Mouse (Mus musculus) v-Abl transformed pro-B cells (cell line): ENCODE measurements around the gene Ccser1.

ENCODE experiments used
- in situ Hi-C, 2 experiments: fragments of 400-800 bp; cut with MboI; formaldehyde crosslinking; loops; one replicate each; pipeline ENCODE4 v1.15.1; 2025; ENCODE audit not compliant: unreplicated experiment in 2 of 2

Ccser1 gene

DNA sequence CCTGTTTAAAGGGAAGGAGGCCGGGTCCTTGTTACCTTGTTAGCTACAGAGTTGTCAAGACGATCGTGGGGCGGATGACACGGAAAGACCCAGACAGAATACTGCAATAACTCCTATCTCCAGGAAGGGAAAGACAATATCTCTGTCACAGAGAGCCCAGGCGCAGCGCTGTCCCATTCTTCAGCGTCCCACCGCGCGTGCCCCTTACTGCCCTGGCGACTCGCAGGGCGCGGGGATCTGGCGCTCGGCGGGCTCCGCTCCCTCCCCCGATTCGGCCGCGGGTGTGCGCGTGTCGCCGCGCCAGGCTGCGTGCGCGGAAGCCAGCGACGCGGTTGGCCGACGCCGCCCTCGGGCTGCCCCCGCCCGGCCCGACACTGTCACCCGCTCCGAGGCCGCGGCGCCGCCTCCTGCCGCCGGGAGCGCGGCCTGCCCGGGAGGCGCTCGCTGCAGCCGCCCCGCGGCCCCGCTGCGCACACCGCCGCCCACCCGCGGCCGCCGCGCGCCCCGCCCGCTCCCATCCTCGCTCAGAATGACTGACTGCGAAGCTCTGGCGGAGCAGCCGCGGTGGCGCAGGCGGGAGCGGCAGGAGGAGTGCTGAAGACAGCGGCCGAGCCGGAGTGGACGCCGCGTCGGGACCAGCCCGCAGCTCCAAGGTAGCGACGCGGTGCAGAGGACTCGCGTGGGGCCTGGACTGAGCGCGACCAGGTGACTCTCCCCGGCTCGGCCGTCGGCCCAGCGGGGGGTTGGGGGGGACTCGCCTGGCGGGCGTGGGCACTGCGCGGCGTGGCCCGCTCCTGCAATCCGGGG, at the start of gene Ccser1:
TSS of gene Ccser1 (plus strand) at position 376 of the 807 bp plus-strand sequence.
- in situ Hi-C loops: no loop called here

DNA sequence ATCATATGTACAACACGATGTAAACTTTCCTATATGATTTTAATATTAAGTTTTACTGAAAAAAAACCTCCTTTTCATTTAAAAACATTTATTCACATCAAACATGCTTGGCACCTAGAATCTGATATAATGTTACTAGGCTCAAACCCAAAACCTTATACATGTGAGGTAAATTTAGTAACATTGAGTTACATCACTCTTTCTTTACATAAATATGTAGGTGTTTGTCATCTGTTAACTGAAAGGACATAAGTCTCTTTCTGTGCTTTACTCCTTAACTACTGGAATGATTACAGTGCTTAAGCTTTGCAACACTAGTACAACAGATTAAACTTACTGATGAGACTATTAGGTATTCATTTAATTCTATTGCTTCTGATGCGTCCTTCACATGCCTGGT, 43.7 kb upstream of the Ccser1 start:
- in situ Hi-C loops: no loop called here

DNA sequence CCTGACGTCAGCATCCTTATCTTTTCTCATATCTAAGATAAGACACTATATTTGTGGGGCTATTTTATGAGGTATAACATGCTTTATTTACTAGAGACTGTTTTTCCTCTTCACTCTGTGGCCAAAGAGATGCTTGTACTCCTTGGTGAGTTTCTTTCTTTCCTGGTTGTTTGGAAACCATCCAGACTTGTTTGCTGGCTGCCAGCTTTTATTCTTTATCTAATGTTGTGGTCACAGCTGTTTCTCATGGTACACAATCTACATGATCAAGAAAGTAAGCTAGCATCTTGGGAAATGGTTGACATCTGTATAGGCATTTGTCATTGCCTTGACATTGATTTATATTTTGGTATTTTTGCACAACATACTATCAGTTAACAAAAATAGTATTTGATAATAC, 37.1 kb upstream of the Ccser1 start:
- in situ Hi-C loops: no loop called here

DNA sequence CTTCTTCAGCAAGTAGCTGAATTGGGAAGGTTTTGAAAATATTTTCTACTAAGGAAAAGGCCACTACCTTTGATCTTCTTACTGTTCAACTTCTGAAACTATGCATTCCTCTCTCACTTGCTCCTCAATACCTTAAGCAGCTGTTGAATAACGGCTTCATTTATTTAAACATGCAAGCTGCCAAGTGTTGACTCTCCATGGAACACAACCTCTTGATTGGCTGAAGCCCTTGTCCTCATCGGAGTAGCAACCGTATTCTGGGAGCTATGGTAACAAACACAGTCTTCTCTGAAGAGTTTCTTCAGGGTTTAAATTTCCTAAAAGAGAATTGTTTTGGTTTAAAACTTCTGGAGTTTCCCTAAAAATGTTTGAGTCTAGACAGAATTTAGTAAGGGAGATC, 27.2 kb upstream of the Ccser1 start:
- in situ Hi-C loops: no loop called here

DNA sequence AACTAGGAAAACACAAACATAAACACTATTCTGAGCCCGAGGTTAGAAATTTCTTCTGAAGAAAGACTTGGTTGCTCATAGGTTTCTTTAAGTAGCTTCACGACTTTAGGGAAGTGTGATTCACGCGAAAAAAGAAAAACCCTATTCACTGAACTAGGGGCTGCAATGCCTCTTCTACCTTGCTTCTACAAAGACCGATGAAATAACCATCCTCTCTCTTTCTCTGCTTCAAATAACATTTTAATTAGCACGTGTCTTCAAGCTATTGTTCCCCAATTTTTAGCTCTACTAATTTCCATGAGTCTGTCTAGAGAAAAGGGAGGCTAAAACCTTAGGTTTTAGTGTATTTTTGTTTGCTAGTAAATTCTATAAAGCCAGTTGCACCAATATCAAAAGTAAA, 25.5 kb upstream of the Ccser1 start:
- in situ Hi-C loops: no loop called here

- in situ Hi-C loops: no loop called here
Measured at GRCm38 (mm10) chr6:61155059-61155629, 25.0 kb upstream of the Ccser1 start.

DNA sequence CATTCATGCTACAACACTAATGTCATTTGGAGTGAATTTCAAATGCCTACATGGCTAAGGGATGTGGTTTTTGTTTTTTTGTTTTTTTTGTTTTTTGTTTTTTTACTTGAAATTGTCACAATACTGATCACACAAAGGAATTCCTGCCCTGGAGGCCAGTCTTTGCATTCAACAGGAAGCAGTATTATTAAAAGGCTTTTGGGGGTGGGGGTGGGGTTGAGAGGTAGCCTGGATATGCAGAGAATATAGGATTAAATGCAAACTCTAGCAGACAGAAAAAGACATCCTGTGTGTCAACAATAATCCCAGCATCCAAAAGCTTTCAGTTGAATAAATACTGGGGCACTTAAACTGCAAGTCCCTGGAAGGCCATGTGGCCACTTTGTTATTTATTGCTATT, 24.4 kb upstream of the Ccser1 start:
- in situ Hi-C loops: no loop called here

DNA sequence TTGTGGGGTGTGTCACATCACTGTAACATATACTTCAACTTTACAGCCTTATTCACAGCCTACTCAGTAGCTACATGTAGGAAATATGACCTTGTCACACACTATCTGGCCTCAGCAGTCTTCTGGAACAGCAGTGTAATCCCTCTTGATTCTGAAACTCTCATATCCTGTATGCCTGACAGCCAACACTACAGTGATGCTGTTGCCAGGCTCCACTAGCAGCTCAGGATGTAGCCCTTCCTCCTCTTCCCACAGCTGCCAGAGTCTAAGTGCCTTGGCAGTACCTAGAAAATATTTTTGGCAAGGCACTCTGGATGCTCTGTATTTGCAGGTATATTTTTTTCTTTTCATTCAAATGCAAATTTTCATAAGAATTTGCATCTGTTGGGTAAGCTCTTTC, 18.0 kb upstream of the Ccser1 start:
- in situ Hi-C loops: no loop called here

GRCm38 (mm10) chr6:61166891-61167290, 13.2 kb upstream of the Ccser1 start:
- in situ Hi-C loops: no loop called here

DNA sequence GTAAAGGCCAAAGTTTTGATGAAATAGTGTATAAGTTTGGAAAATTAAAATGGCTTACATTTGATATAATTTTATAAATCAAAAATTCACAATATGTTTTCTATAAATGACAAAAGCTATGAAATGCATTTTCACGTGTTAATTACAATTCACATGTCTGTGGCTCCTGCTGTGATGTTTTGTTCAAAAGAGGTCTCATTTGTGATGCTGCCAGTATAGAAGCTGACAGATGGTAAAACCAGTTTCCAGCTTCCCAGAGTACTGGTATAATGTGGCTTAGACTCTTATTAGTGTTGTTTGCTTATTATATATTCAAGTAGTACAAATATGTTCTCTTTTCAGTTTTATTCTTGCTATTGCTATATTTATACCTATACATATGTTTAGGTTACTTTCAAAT, 4.0 kb upstream of the Ccser1 start:
- in situ Hi-C loops: no loop called here

GRCm38 (mm10) chr6:61177476-61177875, 2.6 kb upstream of the Ccser1 start:
- in situ Hi-C loops: no loop called here

DNA sequence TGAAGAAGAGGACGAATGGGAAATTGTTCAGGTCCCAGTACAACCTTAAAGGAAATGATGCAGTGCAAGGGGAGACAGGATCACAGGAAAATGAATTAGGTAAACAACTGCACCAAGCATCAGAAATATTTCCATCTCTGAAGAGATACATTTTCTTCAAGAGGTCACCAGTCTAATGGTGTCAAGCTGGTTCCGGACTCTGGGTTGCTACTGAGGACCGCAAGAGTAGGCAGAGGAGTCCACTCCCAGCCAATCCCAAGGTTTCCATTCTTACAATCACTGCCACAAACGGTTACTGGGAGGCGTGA, 529 bp upstream of the Ccser1 start:
- in situ Hi-C loops: no loop called here

DNA sequence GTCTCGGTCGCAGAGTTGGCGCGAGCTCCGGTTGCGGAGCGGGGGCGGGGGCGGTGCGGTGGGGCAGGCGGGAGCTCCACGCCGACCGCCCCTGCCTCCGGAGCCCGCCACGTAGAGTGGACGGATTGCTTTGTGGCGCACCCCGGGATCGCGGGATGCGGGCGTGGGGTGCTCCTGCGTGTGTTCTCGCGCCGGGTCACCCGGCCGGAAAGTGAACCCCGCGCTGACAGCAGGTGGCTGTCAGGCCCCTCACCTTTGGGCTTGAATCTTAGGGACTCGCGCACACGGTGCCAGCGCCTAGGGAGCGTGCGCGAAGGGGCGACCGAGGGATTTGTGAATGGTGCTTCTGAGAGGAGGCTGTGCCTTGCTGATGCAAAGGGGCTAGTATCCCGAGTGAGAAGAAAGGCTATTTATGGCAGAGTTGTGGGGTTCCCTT, 650 bp downstream of the Ccser1 start:
- in situ Hi-C loops: no loop called here

GRCm38 (mm10) chr6:61189029-61189428, 8.9 kb downstream of the Ccser1 start:
- in situ Hi-C loops: no loop called here

DNA sequence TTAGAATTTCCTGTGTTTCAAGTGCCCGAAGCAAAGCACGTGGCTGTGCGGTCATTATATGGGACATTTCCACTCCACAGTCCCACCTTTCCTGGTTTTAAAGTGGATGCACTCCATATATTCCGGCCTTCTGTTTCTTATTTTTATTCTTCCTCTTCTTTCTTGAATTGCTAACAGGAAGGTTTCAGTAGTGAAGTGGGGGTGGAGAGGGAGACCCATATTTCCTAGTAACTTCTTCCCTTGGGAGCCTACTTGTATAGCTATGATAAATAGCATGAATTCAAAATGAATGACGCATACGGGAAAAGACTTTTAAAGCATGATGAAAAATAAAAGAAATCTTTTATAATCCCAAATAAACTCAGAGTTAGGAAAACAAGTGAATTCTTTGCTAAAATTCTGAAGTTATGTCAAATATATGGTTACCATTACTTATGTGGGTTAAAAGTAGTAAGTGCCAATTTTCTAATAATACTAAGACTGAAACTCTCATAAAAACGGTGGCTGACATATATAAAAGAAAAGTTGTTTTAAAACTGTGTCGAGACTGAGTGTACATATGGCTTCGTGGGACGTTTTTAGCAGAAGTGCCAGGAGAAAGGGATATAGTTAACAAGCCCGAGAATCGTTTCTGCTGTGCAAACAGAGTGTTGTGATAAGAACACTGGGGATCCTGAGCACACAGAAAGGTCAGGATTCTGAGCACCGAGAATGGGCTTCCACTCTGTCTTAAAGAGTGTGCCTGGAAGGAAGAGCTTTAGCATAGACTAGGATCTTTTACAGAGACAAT, 11.7 kb downstream of the Ccser1 start:
- in situ Hi-C loops: no loop called here

DNA sequence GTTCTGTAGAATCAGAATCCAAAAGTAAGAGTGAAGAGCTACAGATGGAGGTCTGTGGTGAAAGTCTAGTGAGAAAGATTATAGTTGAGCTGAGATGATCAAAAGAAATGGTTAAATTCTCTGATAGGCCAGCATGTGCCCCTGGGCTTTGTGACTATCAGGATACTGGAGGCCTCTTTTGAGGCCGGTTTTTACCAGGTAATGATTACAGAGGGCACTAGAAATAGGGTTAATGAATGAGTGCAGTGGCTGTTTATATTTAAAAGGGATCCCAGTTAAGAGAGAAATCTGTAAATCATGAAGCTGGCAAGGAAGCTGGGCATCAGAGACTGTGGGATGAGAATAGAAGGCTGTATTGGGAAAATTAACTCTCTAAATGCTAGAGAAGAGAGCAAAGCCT, 23.2 kb downstream of the Ccser1 start:
- in situ Hi-C loops: no loop called here

- in situ Hi-C loops: no loop called here
Measured at GRCm38 (mm10) chr6:61206042-61206441, 25.9 kb downstream of the Ccser1 start.

- in situ Hi-C loops: no loop called here
Measured at GRCm38 (mm10) chr6:61206619-61207018, 26.5 kb downstream of the Ccser1 start.

- in situ Hi-C loops: no loop called here
Measured at GRCm38 (mm10) chr6:61210061-61210737, 30.1 kb downstream of the Ccser1 start.

DNA sequence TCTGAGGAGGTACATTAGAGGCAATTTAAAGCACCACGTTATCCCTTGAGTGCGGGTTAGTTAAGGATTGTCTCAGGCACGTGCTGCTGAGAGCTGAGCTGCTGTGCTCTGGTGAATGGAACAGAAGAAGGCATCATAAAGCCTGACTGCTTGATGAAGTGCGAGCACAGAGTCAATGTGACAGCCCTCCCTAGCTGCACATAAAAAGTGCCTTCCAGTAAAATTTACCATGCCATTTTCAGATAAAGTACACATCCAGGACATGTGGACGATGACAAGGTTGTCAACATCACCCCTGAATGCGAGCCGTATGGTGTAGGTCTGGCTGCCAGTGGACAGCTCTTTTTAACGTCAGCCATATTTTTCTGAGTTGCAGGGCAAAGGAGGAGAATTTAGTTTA, 35.6 kb downstream of the Ccser1 start:
- in situ Hi-C loops: no loop called here

DNA sequence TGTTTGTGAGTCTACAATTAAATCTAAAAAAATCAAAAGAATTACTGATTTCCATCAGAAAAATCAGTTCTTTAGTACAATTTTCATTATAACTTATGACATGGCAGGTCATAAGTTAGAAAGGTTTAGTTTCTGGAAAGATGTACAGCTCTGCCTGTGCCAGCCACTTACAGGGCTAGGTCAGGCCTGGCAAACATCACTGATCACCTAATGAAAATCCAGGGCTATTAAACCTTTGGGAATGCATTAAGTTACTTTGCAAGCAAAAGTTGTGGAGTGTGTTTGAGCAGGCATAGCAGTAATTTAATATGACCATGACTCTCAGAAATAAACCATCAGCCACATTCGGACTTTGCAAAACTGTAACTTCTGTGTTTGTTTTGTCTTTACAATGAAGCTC, 36.4 kb downstream of the Ccser1 start:
- in situ Hi-C loops: no loop called here
